Mouse (Mus musculus): ENCODE data around the gene Lair1.

- TF ChIP-seq GATA1 (IDR thresholded peaks at IDR 0.05; ENCODE audit: borderline replicate concordance, low read length) (no peak), FLI1 (IDR thresholded peaks at IDR 0.05; ENCODE audit: low read length) (no peak)
Measured at GRCm38 (mm10) chr7:4063714-4064425, 866 bp upstream of the Lair1 start.
